Mouse (Mus musculus) frontal cortex, postnatal 10 days (tissue): ENCODE results near the gene Rarg.
A peak's percentile ranks its signal among the peaks of the same experiment; 100 is the strongest.

Experiments used
- DNase-seq, 2 experiments: peaks; one replicate each; pipeline ENCODE4 v3.0.0; 2022; ENCODE audit warnings: low spot score in 2 of 2, mixed read lengths in 1 of 2

The Rarg gene

DNA sequence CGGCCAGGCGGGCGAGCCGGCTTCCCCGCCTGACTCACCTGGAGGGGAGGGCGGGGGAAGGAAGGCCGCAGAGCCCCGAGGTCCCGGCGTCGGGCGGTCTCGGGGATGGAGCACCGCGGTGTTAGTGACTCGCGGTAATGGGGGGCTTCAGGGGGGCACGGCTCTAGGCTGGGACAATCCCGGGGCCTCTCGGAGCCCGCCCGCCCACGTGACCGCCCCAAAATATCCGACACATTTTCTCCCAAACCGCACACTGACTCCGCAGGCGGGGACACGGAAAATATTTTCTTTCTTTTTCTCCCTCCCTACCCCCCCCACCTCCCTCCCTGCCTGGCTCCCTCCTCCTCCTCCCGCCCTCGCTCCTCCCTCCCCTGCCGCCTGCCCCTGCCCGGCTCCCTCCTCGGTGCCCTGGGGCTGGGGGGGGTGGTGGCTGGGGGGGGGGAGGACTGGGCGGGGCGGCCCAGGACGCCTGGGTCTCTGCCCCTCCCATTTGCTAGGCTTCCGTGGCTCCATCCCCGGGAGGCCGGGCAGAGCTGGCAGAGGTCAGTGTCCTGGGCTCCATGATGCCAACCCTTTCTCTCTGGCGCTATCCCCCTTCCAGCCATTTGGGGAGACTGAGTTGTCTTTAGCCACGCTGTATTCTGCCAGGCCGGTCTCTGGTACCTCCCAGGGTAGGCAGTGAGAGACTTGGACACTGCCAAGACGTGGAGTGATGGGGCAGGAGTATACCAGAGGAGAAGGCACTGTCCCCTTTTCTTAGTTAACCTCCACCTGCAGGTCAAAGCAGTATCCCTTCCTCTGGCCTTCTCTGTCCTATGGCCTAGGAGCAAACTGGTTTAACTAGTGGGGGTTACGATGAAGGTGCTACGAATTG lies at the start of gene Rarg:
Gene Rarg (minus strand): TSS at position 316 of the 874 bp plus-strand sequence.
- DNase-seq, result no peak

DNA sequence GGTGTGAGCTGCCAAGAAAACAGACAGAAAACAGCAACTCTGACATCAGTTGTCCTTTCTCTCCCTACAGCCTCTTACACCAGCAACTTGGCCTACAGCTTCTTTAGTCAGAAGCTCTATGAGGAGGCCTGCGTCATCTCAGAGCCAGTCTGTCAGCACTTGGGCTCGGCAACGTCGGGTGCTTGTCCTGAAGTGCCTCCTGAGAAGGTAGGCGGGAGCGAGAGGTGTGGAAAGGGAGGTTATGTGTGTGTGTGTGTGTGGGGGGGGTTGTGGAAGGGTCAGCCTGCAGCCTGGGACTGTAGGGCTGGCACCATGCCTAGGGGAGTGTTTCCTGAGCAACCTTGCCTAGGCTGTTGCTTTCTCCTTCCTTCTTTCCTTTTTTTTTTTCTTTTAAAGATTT lies 45.2 kb upstream of the Rarg start:
- no peak for DNase-seq

- no peak for DNase-seq
Measured at GRCm38 (mm10) chr15:102296368-102297006, 39.2 kb upstream of the Rarg start.

DNA sequence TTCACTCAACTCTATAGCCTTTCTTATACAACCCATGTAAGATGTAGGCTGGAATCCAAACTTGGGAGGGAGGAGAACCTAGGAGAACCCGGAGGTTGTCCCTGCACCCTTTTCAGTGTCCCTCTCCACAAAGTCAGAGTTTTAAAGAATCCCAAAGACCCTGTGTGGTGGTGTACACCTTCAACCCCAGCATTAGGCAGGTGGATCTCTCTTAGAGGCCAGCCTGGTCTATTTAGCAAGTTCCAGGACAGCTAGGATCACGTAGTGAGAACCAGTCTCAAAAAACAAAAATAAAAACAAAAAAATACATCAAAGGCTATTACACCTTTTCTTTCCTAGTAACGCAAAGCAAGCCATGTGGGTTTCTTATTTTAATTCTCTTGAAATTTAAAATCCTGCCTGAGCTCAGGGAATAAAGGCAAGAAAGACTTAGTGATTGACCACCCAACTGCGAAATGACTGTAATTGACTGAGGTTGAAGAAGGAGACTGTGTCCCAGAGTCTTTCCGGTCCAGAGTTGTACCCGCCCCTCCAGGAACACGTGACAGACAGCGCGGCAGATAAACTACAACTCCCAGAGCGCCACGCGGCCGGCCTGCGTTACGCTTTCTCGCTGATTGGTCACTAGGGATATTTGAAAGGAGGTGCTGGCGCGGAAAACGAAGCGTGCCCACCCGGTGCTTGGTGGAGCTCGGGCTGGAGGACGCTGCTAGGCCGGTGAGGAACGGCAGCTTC lies 38.5 kb upstream of the Rarg start, which contains the start of gene Espl1:
Gene Espl1 (plus strand): TSS at position 634 of the 735 bp plus-strand sequence.
- peak; percentile 87 to 93 for DNase-seq

DNA sequence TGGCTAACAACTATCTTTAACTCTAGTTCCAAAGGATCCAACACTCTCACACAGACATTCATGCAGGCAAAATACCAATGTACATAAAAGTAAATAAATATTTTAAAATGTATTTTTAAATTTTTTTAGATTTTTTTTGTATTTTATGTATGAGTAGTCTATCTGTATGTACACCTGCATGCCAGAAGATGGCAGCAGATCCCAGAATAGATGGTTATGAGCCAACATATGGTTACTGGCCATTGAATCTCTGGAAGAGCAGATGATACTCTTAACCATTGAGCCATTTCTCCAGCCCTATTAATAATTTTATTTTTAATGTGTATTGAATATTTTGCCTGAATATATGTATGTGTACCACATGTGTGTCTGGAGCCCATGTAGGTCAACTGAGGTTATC lies 30.1 kb upstream of the Rarg start:
- DNase-seq, result no peak

GRCm38 (mm10) chr15:102283648-102284047 lies 26.3 kb upstream of the Rarg start:
- no peak for DNase-seq

DNA sequence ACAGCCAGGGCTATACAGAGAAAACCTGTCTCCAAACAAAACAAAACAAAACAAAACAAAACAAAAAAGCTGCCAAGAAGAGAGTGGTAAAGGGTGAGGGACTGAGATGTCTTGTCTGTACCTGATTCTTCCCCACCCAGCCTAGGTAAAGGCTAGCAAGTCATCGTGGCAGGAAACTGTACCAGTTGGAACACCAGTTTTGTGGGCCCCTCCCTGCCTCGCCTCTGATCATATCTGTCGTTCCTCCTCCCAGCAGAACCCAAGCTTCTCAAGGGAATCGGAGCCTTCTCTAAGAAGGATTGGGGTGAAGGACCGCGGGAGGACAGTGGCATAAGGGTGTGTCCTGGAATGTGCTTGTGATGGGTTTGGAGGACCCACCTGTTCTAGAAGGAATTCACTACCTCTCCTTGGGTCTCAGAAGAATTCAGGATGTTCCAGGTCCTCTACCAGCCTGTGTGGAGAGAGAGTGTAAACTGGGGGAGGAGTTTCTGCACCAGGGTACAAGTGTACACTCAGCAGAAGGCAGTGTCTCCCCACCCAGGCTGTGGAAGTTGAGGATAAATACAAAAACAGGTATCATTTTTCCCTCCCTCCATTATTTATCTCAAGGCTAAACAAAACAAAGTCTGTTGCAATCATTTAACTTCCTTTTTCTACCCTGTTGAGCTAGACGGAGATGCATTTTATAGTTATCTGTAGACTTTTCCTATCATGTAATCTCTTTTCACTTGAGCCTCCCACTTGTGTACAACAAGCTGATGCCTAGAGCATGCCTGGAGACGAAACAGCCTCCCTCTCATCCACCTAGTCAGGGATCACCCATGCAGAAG lies 25.4 kb upstream of the Rarg start:
- no peak for DNase-seq

DNA sequence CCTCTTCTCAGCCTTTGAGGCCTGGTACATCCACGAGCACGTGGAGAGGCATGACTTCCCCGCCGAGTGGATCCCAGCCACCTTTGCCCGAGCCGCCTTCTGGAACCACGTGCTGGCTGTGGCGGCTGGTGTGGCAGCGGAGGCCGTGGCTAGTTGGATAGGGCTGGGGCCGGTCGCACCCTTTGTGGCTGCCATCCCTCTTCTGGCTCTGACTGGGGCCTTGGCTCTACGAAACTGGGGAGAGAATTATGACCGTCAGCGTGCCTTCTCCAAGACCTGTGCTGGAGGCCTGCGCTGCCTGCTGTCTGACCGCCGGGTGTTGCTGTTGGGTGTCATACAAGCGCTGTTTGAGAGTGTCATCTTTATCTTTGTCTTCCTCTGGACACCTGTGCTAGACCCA lies 23.3 kb upstream of the Rarg start:
- peak in 1 of 2 experiments; percentile 10 for DNase-seq

- DNase-seq, result no peak
Measured at GRCm38 (mm10) chr15:102279783-102280520, 22.6 kb upstream of the Rarg start.

GRCm38 (mm10) chr15:102279092-102279782 lies 21.9 kb upstream of the Rarg start, which contains the start of gene Mfsd5:
Mfsd5 (plus strand) TSS chr15:102279454.
- DNase-seq, result peak; percentile 62 to 84

DNA sequence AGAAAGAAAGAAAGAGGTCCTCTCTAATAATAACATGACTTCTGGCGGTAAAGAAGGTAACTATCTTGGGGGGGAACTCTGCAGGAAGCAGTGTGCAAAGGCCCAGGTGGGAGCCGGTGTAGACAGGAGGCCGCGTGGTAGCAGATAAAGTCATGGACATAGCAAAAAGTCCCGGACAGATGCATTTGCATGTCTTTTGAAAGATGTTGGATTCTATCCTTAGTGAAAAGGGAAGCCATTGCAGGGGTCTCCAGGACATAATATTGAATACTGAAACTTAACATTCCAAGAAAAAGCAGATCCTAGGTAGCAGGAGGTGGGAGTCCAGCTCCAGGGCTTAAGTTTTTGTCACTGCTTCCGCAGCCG lies 21.4 kb upstream of the Rarg start:
- DNase-seq, result no peak

- DNase-seq, result no peak
Measured at GRCm38 (mm10) chr15:102273982-102274716, 16.8 kb upstream of the Rarg start.

- no peak for DNase-seq
Measured at GRCm38 (mm10) chr15:102271441-102271840, 14.1 kb upstream of the Rarg start.

GRCm38 (mm10) chr15:102270274-102270960 lies 13.1 kb upstream of the Rarg start, which contains the start of gene Gm9918:
Gm9918 (plus strand) TSS chr15:102270563.
- no peak for DNase-seq

- no peak for DNase-seq
Measured at GRCm38 (mm10) chr15:102265548-102265947, 8.2 kb upstream of the Rarg start.

DNA sequence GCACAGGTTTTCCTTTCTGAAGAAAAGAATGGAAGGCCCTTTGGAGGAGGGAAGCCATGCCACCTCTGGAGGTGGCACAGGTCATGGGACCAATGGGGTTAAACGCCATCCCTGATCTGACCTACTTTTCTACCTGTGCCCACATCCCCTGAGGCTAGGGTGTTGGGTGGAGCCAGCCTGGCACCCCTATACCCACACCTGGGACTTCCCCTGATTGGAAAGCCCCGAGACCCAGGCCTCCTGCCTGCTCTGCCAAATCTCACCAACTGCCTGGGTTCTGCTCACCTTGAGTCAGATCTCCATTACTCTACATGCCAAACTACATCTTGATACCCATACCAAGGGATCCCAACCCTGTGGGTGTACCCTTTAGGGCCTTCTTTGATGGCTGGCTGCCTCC lies 5.7 kb upstream of the Rarg start:
- DNase-seq, result no peak

DNA sequence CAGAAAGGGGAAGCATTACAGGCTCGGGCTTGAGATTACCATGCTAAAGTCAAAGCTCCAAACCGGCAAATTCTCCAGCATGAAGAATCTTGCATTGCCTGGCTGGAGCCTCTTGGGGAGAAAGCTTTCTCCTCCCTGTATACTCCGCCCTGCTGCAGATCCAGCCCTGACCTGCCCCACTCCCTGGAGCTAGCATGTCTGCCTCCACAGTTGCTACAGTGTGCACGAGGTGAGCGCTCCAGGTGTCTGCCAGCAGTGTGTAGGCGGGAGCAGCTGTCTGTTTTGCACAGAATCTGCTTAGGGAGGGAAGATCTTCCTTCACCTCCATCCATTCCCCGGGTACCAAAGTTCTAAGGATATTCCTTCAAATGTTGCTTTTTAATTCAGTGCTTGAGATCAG lies 5.3 kb upstream of the Rarg start:
- DNase-seq, result peak in 1 of 2 experiments; percentile 22

DNA sequence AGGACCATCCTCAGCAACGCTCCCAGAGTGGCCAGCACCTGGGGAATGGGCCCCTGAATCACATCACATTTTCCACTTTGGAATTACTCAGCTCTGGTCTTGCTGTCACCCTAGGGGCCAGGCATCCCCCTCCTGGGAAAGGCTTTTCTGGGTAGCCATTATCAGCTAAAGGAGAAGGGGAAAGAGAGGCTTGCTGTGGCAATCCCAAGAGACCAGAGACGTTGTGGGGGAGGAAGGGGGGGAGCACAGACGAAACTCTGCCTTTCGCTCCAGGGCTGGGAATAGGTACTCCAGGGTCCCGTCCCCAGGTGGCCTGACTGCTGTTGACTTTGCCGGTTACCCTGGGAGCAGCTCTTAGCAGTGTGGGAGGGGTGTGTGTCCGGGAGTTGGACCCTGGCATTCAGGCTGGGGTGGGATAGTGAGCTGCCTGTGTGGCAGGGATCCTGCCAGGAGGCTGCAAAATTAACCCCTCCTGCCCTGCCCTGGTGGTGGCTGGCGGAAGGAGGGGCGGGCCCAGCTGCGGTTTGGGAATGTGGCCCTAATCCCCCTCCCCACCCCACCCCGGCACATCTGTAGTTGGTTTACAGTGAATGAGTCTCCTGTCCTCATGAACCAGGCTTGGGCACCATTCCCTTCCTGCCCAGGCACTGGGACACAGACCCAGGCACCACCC lies 1.4 kb upstream of the Rarg start:
- DNase-seq, result no peak
